Mouse (Mus musculus): ENCODE results near the gene Gpr1. TPM values are rescaled to one million over a fixed set of nuclear protein-coding genes. Genes with fewer than 3 reads are reported as not detected.
"Not testable (repeated sequence)": the region's sequence is repeated elsewhere in the genome, so short reads cannot be mapped to it uniquely, and the experiment has no call there.

Gpr1 gene
- polyA plus RNA-seq, 1 experiment from 2014 or later, result not detected

- Histone ChIP-seq H3K9ac (peak overlapping the region; percentile 97), H3K27ac (peak overlapping the region; percentile 87), H3K4me1 (replicated peaks) (peaks cover 34% of the 10 kb centered on the region), H3K4me3 (replicated peaks) (peak overlapping the region; percentile 97), H3K27me3 (no peaks in the 10 kb centered on the region), H3K9me3 (replicated peaks) (no peaks in the 10 kb centered on the region), H3K36me3 (peaks cover 33% of the 10 kb centered on the region), H3K4me2 (peak overlapping the region; percentile 87)
- WGBS (ENCODE audit: insufficient replicate concordance), result 46% methylated on average over 3 of the region's 3 CpGs
- DNase-seq, result no peak
- no peak for ATAC-seq (ENCODE audit: low read depth)
Observed at GRCm38 (mm10) chr1:63178308-63178707, 36.0 kb downstream of the Gpr1 start.

GRCm38 (mm10) chr1:63176604-63177421 lies 37.5 kb downstream of the Gpr1 start, which contains the start of the genes Eef1b2 and Ndufs1:
Eef1b2 (plus strand) TSS chr1:63176825.
Ndufs1 (minus strand) TSS chr1:63176833.
- WGBS (ENCODE audit: insufficient replicate concordance), result under 1% methylated on average over 72 of the region's 72 CpGs
- Histone ChIP-seq H3K4me2 (peak within 1 kb of the TSS; percentile 87), H3K27ac (peak within 1 kb of the TSS; percentile 87), H3K36me3 (peaks cover 35% of the 10 kb centered on the region), H3K4me3 (replicated peaks) (peak within 1 kb of the TSS; percentile 97), H3K4me1 (replicated peaks) (peaks cover 34% of the 10 kb centered on the region), H3K27me3 (no peaks in the 10 kb centered on the region), H3K9me3 (replicated peaks) (no peaks in the 10 kb centered on the region), H3K9ac (peak within 1 kb of the TSS; percentile 97)
- peak; percentile 90 for DNase-seq
- peak; percentile 84 for ATAC-seq (ENCODE audit: low read depth)

- peaks cover 36% of the 10 kb centered on the region for H3K36me3 ChIP-seq
- DNase-seq, result no peak
- peak overlapping the region; percentile 87 for H3K27ac ChIP-seq
- H3K9me3 ChIP-seq (replicated peaks), result no peaks in the 10 kb centered on the region
- H3K4me1 ChIP-seq (replicated peaks), result peaks cover 34% of the 10 kb centered on the region
- peak overlapping the region; percentile 87 for H3K4me2 ChIP-seq
- no peaks in the 10 kb centered on the region for H3K27me3 ChIP-seq
- peak overlapping the region; percentile 97 for H3K4me3 ChIP-seq (replicated peaks)
- under 1% methylated on average over 14 of the region's 14 CpGs for WGBS (ENCODE audit: insufficient replicate concordance)
- ATAC-seq (ENCODE audit: low read depth), result peak; percentile 41
- H3K9ac ChIP-seq, result peak overlapping the region; percentile 97
Observed at GRCm38 (mm10) chr1:63176259-63176603, 38.1 kb downstream of the Gpr1 start.

- WGBS (ENCODE audit: insufficient replicate concordance), result 4% methylated on average over 11 of the region's 11 CpGs
- peaks cover 39% of the 10 kb centered on the region for H3K36me3 ChIP-seq
- peak overlapping the region; percentile 97 for H3K9ac ChIP-seq
- DNase-seq (peak; percentile 32), ATAC-seq (ENCODE audit: low read depth) (peak; percentile 24; the same call in 1 of the 2 replicates)
- H3K4me1 ChIP-seq (replicated peaks), result peaks cover 34% of the 10 kb centered on the region
- no peaks in the 10 kb centered on the region for H3K27me3 ChIP-seq
- peak overlapping the region; percentile 97 for H3K4me3 ChIP-seq (replicated peaks)
- H3K27ac ChIP-seq, result peak overlapping the region; percentile 87
- H3K9me3 ChIP-seq (replicated peaks), result no peaks in the 10 kb centered on the region
- H3K4me2 ChIP-seq, result peak overlapping the region; percentile 87
Observed at GRCm38 (mm10) chr1:63175853-63176252, 38.5 kb downstream of the Gpr1 start.

DNA sequence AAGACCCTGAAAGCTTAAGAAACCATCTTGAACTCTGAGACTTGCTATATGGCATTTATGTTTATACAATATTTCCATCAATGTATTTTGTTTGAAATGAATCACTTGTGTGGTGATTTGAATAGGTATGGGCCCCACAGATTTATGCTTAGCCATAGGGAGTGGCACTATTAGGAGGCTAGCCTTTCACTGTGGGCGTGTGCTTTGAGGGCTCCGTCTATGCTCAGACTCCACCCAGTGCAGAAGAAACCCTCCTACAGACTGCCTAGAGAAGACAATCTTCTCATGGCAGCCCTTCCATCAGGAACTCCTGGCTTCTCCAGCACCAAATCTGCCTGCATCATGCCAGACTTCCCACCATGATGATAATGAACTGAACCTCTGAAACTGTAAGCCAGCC lies 45.7 kb downstream of the Gpr1 start:
- no peak overlapping the region for H3K27ac ChIP-seq
- ATAC-seq (ENCODE audit: low read depth) (peak; percentile 77), DNase-seq (no peak)
- no peaks in the 10 kb centered on the region for H3K27me3 ChIP-seq
- H3K36me3 ChIP-seq, result peaks cover 71% of the 10 kb centered on the region
- WGBS (ENCODE audit: insufficient replicate concordance), result 41% methylated on average over 2 of the region's 2 CpGs
- no peaks in the 10 kb centered on the region for H3K9me3 ChIP-seq (replicated peaks)
- H3K4me1 ChIP-seq (replicated peaks), result peaks cover 11% of the 10 kb centered on the region
- no peak overlapping the region for H3K9ac ChIP-seq
- no peak overlapping the region for H3K4me2 ChIP-seq
- H3K4me3 ChIP-seq (replicated peaks), result no peak overlapping the region

DNA sequence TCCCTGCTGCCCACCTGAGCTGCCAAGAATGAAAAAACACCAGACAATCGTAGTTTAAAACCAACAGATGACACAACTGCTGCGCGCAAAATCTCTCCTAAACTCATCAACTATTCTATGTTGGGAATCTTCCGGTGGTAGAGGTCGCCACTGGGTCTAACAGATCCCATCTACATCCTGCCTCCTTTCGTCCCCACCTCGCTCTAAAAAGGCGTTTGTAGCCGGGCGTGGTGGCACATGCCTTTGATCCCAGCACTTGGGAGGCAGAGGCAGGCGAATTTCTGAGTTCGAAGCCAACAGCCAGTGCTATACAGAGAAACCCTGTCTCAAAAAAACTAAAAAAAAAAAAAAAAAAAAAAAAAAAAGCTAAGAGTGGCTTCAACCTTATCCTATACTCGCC lies 74.1 kb downstream of the Gpr1 start:
- Histone ChIP-seq H3K4me2 (no peak overlapping the region), H3K27me3 (no peaks in the 10 kb centered on the region), H3K27ac (no peak overlapping the region), H3K36me3 (peaks cover 52% of the 10 kb centered on the region), H3K4me1 (replicated peaks) (no peaks in the 10 kb centered on the region), H3K9ac (no peak overlapping the region), H3K9me3 (replicated peaks) (no peaks in the 10 kb centered on the region), H3K4me3 (replicated peaks) (no peak overlapping the region)
- WGBS (ENCODE audit: insufficient replicate concordance), result 84% methylated on average over 13 of the region's 13 CpGs
- DNase-seq (no peak), ATAC-seq (ENCODE audit: low read depth) (no peak)

- not testable (repeated sequence) for H3K27ac ChIP-seq; H3K4me1 ChIP-seq (replicated peaks); H3K27me3 ChIP-seq; ATAC-seq (ENCODE audit: low read depth); H3K4me2 ChIP-seq; H3K9ac ChIP-seq; DNase-seq; H3K4me3 ChIP-seq (replicated peaks); H3K9me3 ChIP-seq (replicated peaks)
- peaks cover 37% of the 10 kb centered on the region for H3K36me3 ChIP-seq
- 71% methylated on average over 1 of the region's 1 CpGs for WGBS (ENCODE audit: insufficient replicate concordance)
Observed at GRCm38 (mm10) chr1:63138586-63138985, 75.8 kb downstream of the Gpr1 start.

DNA sequence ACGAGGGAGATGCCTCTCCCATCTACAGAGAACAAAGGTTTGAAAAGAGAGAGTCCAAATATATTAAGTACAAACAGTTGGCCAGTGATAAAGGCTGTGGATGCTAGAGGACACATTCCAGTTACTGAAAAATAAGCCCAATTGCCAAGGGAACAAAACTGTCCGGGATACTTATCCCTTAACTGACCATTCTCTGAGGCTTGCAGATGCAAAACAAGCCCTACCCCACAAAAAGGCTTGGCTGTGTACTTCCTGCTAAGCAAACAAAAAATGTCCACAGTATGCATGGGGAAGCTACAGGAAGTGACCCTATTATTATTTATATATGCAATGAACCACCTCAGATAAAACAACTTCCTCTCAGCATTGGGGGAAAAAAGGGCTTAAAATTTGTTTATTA lies 76.4 kb downstream of the Gpr1 start:
- Histone ChIP-seq H3K27me3 (no peaks in the 10 kb centered on the region), H3K9ac (no peak overlapping the region), H3K4me3 (replicated peaks) (no peak overlapping the region), H3K27ac (no peak overlapping the region), H3K9me3 (replicated peaks) (no peaks in the 10 kb centered on the region), H3K36me3 (peaks cover 32% of the 10 kb centered on the region), H3K4me1 (replicated peaks) (0 out of 2 replicates have a peak, but pooled peaks cover under 1% of the 10 kb centered on the region), H3K4me2 (no peak overlapping the region)
- DNase-seq (no peak), ATAC-seq (ENCODE audit: low read depth) (no peak)
- 71% methylated on average over 2 of the region's 2 CpGs for WGBS (ENCODE audit: insufficient replicate concordance)

- no peak for ATAC-seq (ENCODE audit: low read depth)
- H3K9ac ChIP-seq, result no peak overlapping the region
- 71% methylated on average over 3 of the region's 3 CpGs for WGBS (ENCODE audit: insufficient replicate concordance)
- H3K27ac ChIP-seq, result no peak overlapping the region
- H3K4me2 ChIP-seq, result no peak overlapping the region
- no peaks in the 10 kb centered on the region for H3K27me3 ChIP-seq
- H3K4me1 ChIP-seq (replicated peaks), result peaks cover 15% of the 10 kb centered on the region
- no peak overlapping the region for H3K4me3 ChIP-seq (replicated peaks)
- no peaks in the 10 kb centered on the region for H3K9me3 ChIP-seq (replicated peaks)
- DNase-seq, result no peak
- H3K36me3 ChIP-seq, result peaks cover 11% of the 10 kb centered on the region
Observed at GRCm38 (mm10) chr1:63134530-63134929, 79.8 kb downstream of the Gpr1 start.

Small RNAs within 50 kb of the gene (microRNA-seq; reads per million reads assigned to microRNA genes)
- not detected for gene Gm24557
- gene Gm27512, result not detected

Other genes starting within 250 kb of the Gpr1 start
- 3.8 and 4.8 TPM in 2 replicates for gene Ino80d, start 99.9 kb downstream of the Gpr1 start, polyA plus RNA-seq (2015; fragmentation: Nextera tagmentation; extraction: Ambion mirVana)
- 368 and 385 TPM in 2 replicates for gene Eef1b2, start 37.7 kb downstream of the Gpr1 start, polyA plus RNA-seq (2015; fragmentation: Nextera tagmentation; extraction: Ambion mirVana)
- 120 and 139 TPM in 2 replicates for gene Ndufs1, start 37.7 kb downstream of the Gpr1 start, polyA plus RNA-seq (2015; fragmentation: Nextera tagmentation; extraction: Ambion mirVana)
- 0.89 and 0.94 TPM in 2 replicates for gene Zdbf2, start 58.7 kb upstream of the Gpr1 start, polyA plus RNA-seq (2015; fragmentation: Nextera tagmentation; extraction: Ambion mirVana)
- gene Adam23, start 231.3 kb upstream of the Gpr1 start, polyA plus RNA-seq (2015; fragmentation: Nextera tagmentation; extraction: Ambion mirVana), result 0.12 and 0.14 TPM in 2 replicates

Measured in liver, embryonic 13.5 days (tissue).